Mouse (Mus musculus): Measurements from ENCODE around the gene Tuba1c.
A peak's percentile ranks its signal among the peaks of the same experiment; 100 is the strongest.

The Tuba1c gene

DNA sequence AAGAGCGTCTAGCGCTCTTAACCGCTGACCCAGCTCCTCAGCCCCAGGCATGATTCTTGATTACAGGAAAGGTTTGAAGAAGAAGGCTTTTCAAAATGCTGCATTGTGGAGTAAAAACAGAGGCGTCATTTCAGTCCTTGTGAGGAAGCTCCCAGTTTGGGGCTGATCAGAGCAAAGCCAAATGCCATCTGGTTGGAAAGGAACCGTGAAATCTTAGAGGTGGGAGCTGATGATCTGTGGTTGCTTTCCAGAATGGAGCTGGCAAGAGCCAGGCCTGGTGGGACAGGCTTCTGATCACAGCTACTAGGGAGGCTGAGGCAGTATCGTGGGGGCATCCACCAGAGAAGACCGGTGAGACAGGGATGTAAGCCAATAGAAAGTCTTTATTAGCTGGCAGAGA, 32.9 kb upstream of the Tuba1c start:
- no peak for DNase-seq (ENCODE audit: low read depth, low spot score)

DNA sequence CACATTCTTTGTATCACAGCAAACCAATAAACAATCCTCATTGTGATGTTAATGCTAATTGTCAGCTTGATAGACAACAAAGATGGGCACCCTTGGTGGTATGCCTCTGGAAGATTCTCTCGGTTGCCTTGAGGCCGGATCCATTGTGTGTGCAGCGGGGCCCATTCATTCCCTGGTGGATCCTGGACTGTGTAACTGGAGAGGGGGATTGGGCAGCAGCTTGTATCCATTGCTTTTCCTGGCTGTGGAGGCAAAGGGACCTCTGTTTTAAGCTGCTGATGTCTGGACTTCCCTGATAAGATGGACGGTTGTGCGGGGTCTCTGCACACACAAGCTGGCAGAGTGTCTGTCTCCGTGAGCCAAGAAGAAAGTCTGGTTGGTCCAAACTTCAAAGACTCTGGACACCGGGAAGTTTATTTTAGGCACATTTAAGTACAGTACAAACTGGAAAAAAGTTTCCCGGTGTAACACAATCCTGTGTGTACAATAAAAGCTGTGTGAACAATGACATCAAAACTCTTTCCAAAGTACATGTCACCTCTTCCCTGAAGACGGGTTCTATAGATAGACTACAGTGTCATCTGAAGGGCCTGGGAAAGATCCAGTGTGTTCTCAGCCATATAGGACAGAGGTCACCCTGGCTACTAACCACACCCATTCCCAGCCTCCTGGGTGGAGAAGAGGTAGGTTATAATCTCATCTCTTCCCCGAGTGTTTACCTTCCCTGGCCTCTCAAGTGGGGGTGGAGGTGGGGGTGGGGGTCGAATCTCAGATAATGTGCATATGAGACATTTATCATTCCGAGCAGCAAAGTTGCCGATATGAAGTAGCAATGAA, 31.5 kb upstream of the Tuba1c start:
- no peak for DNase-seq (ENCODE audit: low read depth, low spot score)

DNA sequence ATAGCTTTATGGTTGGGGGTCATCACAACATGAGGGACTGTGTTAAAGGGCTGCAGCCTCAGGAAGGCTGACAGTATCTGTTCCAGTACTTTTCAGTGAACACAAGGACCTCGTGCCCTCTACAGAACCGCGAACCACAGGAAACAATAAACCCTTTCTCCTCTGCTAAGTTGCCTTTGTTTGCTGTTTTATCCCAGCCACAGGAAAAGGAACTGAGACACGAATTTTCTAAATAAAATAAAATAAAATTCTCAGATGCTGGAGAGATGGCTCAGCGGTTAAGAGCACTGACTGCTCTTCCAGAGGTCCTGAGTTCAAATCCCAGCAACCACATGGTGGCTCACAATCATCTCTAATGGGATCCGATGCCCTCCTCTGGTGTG, 30.9 kb upstream of the Tuba1c start:
- DNase-seq (ENCODE audit: low read depth, low spot score) = no peak

DNA sequence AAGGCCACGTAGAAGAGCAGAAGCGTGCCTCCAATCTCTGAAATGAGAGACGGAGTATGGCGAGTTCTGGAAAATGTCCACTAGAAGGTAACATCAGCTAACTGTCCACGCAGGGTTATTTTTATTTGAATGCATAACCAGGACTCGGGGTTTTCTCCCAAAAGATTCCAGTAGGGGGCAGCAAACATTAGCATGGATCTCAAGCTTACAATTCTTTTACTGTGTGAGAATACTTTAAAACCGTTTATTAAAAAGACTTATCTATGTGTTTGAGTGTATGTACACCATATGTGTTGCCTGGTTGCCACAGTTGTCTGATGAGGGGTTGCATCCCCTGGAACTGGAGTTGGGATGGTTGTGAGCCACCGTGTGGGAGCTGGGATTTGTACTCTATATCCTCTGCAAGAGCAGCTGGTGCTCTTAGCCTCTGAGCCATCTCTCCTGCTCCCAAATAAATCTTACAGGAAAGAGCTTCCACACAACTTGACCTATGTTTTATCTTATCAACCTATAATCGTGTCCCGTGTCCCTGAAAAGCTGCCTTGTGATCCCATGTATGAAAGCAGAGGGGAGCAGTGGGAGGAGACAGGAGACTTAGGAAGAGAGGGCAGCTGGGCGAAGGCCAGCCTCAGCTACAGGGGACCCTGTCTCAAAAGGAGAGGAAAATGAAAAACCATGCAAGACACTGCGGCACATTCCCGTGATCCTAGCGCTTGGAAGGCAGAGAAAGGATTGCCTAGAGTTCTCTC, 29.0 kb upstream of the Tuba1c start:
- no peak for DNase-seq (ENCODE audit: low read depth, low spot score)

DNA sequence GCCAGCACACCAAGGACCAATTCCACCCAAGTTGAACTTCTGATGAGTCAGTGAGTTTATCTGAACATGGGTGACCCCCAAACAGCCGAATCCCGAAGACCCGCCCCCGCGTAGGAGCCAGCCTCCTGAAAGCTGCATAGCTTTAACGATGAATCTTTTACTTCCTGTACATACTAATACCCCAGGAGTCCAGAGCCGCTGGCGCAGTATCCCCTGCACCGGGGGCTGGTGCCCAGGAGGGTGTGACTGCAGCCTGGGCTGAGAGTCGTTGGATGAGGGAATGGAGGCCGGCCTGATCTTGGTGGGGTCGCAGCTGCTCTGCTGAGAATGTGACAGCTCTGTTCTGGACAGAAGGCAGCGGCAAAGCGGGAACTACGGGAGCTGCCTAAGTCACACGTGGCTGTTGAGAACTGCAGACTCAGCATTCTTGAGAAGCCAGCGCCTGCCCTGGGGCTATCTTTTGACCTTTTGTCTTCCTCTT, 28.2 kb upstream of the Tuba1c start:
- DNase-seq (ENCODE audit: low read depth, low spot score) = peak; percentile 73

DNA sequence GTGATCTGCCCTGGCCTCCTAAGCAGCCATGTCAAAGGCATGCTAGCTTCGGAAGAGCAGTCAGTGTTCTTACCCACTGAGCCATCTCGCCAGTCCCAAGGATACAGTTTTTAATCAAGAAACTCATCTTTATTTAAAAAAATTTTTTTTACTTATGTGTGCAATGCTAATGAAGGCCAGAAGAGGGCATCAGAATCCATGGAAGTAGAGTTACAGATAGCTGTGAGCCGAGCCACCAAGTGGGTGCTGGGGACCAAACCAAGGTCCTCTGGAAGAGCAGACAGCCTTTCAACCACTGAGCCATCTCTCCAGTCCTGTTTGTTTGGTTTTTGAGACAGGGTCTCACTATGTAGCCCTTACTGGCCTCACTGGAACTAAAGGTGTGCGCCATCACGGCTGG, 26.1 kb upstream of the Tuba1c start:
- DNase-seq (ENCODE audit: low read depth, low spot score) = no peak

DNA sequence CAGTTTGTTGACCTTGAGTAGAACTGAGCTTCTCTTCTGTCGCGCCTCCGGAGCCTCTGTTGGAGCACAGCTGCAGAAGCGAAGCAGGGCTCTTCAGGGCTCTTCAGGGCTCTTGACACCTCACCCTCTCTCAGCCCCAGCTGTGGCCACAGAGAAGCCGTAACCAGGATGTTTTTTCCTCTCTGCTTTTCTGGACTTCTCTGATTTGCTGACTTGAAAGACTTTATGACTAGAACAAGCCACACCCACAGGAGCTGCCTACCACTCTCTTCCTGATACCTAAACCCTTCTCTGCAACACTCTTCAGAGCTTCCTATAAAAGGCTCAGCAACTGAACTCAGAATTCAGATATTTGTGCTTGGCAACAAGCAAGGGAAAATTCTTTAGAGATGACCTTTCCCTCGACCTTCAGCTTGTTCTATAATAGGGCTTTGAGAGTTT, 20.9 kb upstream of the Tuba1c start:
- DNase-seq (ENCODE audit: low read depth, low spot score) = peak; percentile 51

DNA sequence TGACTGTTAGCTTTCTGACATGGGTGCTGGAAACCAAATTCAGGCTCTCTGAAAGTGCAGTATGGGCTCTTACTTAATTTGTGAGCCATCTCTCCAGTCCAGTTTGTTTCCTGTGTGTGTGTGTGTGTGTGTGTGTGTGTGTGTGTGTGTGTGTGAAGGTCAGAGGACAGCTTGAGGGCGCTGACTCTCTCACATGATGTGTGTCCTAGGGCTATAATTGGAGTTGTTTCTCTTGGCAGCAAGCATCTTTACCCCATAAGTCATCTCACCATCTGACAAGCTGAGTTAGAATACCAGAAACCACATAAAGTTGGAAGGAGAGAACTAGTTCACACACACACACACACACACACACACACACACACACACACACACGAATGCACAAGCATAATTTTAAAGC, 18.8 kb upstream of the Tuba1c start:
- DNase-seq (ENCODE audit: low read depth, low spot score) = no peak

DNA sequence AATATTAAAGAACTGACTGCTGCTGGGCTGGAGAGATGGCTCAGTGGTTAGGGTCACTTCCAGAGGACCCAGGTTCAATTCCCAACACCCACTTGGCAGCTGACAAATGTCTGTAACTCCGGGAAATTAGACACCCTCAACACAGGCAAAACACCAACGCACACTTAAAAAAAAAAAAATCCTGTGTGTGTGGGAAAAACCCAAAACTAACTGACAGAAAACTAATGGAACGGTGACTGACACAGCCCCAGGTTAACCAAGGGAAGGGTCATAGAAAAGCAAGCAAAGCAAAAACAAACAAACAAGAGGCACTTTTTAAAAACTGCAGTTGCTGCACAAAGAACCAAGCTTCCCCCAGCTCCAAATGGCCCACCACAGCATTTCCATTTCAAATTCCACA, 17.7 kb upstream of the Tuba1c start:
- DNase-seq (ENCODE audit: low read depth, low spot score) = no peak

DNA sequence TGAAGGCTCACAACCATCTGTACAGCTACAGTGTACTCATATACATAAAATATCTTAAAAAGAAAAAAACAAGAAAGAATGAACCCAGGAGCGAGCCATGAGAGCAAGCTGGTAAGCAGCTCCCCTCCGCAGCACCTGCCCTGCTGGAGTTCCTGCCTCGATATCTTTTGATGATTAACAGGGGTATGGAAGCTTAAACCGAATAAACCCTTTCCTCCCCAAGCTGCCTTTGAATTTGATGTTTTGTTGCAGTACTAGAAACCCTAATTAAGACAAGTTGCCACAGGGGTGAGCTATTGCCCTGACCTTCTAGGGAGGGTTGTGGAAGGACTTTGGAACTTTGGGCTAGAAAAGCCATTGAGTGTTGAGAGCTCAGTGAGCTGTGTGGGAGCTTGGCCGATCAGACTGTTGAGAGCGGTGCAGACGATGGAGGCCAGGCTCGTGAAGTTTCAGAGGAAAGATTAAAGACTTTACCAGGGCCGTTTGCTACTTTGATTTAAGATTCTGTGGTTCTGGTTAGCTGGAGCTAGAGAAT, 15.1 kb upstream of the Tuba1c start:
- no peak for DNase-seq (ENCODE audit: low read depth, low spot score)

DNA sequence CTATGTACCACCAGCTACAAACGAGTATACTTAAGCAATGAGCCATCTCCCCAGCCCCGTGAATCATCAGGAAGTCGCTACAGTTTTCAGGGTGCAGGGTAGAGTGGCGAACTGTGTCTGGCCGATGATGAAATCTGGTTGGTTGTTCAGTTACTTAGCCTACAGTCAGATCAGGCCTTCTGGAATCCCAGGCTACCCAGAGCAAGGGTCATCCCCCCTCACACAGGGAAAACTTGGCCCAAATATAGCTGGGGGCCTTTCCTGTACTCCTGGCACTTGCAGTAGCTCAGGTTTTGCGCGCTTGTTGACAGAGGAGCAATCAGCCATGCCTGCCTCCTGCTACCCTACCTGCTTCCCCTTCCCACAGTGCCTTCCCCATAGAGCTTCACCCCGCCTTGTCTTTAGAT, 12.3 kb upstream of the Tuba1c start:
- DNase-seq (ENCODE audit: low read depth, low spot score) = no peak

DNA sequence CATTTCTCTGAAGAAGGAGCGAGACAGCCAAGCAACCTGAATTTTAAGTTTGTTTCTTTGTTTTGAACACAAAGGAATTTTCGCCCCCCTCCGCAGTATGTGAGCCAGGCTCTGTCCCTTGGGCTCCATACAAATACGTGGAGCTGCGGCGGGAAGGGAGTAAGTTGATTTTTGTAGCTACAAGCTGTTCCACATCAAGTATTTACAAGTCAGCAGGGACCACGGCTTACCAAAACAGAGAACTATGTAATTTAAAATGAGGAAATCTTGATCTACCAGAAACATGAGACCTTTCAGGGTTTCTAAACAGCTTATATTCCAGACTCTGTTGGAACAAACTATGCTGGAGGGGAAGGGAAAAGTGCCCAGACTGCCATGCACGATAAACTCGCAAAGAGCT, 11.7 kb upstream of the Tuba1c start:
- peak; percentile 50 for DNase-seq (ENCODE audit: low read depth, low spot score)

DNA sequence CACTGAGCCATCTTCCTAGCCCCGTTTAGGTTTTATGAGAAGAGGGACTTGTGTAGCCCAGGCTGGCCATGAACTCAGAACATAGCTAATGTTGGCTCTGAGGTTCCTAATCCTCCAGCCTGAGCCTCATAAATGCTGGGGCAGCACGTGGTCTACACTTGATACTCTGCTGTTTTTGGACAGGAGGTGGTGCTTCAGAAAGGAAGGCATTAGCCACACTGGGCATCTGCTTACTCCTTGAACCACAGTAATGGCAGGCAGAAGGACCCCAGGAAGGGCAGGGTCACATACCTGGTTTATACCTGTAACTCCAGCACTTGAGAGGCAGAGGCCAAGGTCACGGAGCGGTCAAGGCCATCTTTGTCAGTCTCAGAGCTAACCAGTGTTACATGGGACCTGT, 11.1 kb upstream of the Tuba1c start:
- no peak for DNase-seq (ENCODE audit: low read depth, low spot score)

DNA sequence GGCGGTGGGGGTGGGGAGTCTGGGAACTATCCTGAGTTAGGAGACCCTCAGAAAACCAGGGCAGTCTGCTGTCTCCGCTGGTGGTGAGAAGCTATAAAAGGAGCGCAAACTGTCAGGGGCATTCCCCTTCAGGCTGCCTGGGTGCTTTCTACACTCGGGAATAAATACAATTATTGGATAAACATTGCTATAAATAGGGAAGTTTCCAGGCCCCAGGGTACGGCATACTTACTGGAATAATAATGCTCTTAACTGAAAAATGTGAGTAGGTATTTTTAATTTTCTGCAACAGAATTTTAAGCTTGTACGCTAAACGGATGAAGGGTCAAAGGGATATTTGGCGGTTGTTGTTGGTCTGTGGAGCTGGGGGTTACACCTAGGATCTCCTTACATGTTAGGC, 10.3 kb upstream of the Tuba1c start:
- DNase-seq (ENCODE audit: low read depth, low spot score) = no peak

DNA sequence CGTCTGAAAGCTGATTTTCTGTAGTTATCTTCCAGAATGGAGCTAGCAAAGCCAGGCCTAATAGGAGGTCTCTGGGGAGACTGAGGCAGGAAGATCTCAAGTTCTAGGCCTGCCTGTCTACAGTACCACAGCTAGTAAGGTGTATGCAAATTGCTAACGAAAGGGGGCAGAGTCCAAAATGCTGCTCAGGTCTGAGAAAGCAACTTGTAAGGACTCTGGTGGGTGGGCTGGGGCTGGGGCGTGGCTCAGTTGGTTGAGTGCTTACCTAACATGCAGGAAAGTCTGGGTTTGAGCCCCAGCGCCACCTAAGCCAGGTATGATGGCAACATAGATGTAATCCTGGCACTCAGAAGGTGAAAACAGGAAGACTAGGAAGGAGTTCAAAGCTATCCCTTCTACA, 9.5 kb upstream of the Tuba1c start:
- peak; percentile 36 for DNase-seq (ENCODE audit: low read depth, low spot score)

DNA sequence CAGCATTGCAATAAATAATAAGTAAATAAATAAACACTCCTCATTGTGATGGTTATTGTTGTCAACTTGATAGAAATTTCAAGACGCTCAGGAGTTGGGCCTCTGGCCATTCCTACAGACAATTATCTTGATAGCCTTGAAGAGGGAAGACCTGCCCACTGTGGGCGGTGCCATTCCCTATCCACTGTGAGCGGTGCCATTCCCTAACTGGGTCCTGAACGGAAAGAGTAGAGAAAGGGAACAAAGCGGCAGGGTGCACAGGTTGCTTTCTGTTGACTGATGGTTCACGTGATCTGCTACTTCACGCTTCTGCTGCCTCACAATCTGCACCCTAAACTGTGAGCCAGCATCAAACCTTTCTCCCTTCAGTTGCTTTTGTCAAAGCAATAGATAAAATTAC, 8.4 kb upstream of the Tuba1c start:
- peak; percentile 58 for DNase-seq (ENCODE audit: low read depth, low spot score)

DNA sequence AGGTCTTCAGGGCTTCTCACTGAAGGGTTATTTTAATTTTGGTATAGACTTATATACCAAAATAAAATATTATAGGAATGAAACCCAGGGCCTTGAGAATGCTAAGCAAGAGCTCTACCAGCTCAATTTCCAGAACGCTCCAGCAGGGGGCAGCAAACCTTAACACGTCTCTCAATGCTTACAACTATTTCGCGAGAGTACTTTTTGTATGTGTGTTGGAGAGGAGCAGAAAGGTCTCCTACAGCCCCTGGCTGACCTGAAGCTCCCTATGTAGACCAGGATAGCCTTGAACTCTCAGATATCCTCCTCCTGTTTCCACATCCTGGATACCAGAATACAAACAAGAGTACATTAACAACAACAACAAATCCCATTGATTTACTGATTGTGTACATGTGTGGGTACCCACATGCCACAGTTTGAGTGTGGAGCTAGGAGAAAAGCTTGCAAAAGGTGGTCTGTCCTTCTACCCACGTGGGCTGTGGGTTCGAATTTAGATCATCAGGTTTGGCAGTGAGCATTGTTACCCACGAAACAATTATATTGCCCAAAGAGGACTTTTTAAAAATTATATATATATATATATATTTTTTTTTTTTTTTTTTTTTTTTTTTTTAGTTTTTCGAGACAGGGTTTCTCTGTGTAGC, 4.9 kb upstream of the Tuba1c start:
- DNase-seq (ENCODE audit: low read depth, low spot score) = peak; percentile 88

DNA sequence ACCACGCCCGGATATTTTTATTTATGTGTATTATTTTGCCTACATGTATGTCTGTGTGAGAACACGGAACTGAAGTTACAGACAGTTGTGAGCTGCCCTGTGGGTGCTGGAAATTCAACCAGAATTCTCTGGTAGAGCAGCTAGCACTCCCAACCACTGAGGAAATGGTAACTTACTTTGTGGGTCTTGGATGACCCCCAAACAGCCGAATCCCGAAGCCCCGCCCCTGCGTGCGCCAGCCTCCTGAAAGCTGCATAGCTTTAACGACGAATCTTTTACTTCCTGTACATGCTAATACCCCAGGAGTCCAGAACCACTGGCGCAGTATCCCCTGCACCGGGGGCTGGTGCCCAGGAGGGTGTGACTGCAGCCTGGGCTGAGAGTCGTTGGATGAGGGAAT, 4.3 kb upstream of the Tuba1c start:
- no peak for DNase-seq (ENCODE audit: low read depth, low spot score)

DNA sequence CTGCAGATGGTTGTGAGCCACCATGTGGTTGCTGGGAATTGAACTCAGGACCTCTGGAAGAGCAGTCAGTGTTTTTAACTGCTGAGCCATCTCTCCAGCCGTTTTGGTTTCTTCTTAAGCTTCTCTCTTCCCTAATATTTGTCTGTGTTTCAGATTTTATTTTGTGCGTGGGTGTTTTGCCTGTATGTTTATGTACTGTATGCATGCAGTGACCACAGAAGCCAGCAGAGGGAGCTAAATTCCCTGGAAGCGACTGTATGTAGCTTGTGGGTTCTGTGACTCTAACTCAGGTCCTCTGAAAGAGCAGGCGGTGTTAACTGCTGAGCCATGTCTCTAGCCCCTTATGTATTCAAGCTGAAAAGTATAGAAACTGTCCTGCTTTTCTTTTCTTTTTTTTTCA, 3.4 kb upstream of the Tuba1c start:
- DNase-seq (ENCODE audit: low read depth, low spot score) = peak; percentile 82

DNA sequence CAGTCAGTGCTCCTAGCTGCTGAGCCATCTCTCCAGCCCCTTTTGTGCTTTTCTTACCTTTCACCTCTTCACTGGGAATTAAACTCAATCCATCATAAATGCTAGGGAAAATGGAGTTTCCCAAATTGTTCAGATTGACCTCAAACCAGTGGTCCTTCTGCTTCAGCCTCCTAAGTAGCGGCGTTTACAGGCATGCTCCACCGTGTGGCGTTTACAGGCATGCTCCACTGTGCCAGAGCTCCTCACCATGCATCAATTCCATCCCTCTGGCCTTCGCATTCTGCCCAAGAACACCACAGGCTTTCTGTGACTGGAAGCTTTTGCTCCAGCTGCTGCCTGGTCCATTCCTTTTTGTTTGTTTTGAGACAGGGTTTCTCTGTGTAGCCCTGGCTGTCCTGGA, 2.6 kb upstream of the Tuba1c start:
- DNase-seq (ENCODE audit: low read depth, low spot score) = peak; percentile 58

DNA sequence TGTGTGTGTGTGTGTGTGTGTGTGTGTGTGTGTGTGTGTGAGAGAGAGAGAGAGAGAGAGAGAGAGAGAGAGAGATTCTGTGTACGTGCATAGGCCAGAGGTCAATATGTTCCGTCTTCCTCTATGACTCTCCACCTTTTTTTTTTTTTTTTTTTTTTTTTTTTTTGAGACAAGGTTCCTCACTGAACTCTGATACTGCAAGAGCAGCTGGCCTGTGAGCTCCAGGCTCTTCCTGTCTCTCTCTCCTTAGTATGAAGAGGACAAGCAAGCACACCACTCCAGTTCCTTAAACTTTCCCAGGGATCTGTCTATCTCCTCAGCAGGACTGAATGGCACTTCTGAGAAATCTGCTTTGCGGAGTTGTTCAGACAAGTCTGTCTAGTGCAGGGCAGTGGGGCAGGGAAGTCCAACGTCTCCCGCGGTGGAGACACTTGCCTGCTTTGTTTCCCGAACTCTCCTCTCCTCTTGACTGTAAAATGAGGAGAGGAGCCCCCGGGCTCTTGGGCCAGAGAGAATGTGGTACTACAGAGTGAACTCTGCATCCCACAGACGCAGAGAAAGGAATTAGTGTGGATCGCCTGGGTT, 725 bp upstream of the Tuba1c start:
- DNase-seq (ENCODE audit: low read depth, low spot score) = peak; percentile 32
